Mouse (Mus musculus) B cell, adult 67 days (primary cell): ENCODE data around the gene Gm15319. TPM values are rescaled to one million over a fixed set of nuclear protein-coding genes. Genes with fewer than 3 reads are reported as not detected.

Experiments used
- total RNA-seq, 2 experiments: library from RNA; stranded (reverse); gene quantifications; 4 replicates each; pipeline ENCODE4 v1.2.4; 2023

The Gm15319 gene
- under 1 TPM in 1 of 2 experiments, not detected in 1; 0.38 TPM for total RNA-seq

DNA sequence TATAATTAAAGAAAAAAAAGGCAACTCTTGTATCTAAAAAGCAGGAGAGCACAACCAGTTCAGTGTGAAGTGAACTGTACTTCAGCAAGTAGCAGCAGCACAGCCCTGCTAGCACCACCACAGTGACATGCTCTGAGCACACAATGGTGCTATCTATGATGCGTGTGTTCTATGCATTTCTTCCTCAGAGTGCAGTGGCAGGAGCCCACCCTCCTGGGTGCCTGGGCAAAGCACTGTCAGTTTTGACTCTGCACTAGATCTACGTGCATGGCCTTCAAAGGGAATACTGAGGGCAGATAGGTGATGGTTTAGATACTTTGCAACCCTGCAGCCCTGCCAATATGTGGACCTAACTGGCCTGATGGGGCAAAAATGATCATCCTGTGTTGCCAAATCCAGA, at the start of gene Gm15319:
Gm15319 (minus strand) TSS at position 101 of the 400 bp plus-strand sequence.

